In genomic region chr11:116812793-116813529, GRCm38 (mm10) we compare ENCODE assay signal across 8 mouse cellular contexts. TPM values are rescaled to one million over a fixed set of nuclear protein-coding genes. Genes with fewer than 3 reads are reported as not detected.
DNase-seq lines count a peak whose midpoint lies in the region; ATAC-seq lines count a peak whose summit lies in the region.
"Had no signal": no experiment of that assay in that cellular context is flagged by ENCODE, and none has a peak within 500 bp of the region (broad histone marks: within the 10 kb centered on the region; RNA-seq: fewer than 3 reads in every experiment).

No protein-coding gene starts in this region.

- 41% methylated on average over 21 of the region's 21 CpGs for WGBS in forebrain, embryonic 16.5 days

- DNase-seq in testis, postnatal 10 days (ENCODE audit: low spot score) = peak; percentile 76
- no peak for DNase-seq in testis, postnatal 14 days (ENCODE audit: low spot score)
- DNase-seq in kidney, postnatal 25 days = peak; percentile 39 to 71
- peak; percentile 90 for DNase-seq in retina, postnatal 1 day
- no peak for DNase-seq in urinary bladder, adult 18-20 months (ENCODE audit: low spot score in 2 of 2)
- DNase-seq in spleen, postnatal 10 days (ENCODE audit: low spot score in 2 of 2) = no peak

- H3K9ac ChIP-seq in forebrain, embryonic 16.5 days (replicated peaks; ENCODE audit: low read depth, low read length) = peak overlapping the region; percentile 29; the same call in 1 of the 2 replicates

- peaks cover 48% of the 10 kb centered on the region for H3K4me1 ChIP-seq in forebrain, embryonic 16.5 days (replicated peaks; ENCODE audit: control insufficient read depth, insufficient read depth, low read length)

- no peak for ATAC-seq in forebrain, embryonic 16.5 days

- H3K4me2 ChIP-seq in forebrain, embryonic 16.5 days (ENCODE audit: low read length) = no peak overlapping the region

- H3K9me3 ChIP-seq in forebrain, embryonic 16.5 days (ENCODE audit: control insufficient read depth, low read length) = no peaks in the 10 kb centered on the region

- H3K27ac ChIP-seq in forebrain, embryonic 16.5 days (ENCODE audit: low read length) = peak overlapping the region; percentile 23; the same call in 1 of the 2 replicates

- H3K36me3 ChIP-seq in forebrain, embryonic 16.5 days (ENCODE audit: control insufficient read depth, insufficient read depth) = no peaks in the 10 kb centered on the region

- no peaks in the 10 kb centered on the region for H3K27me3 ChIP-seq in forebrain, embryonic 16.5 days (replicated peaks; ENCODE audit: control insufficient read depth, insufficient read depth, low read length)

- H3K4me3 ChIP-seq in forebrain, embryonic 16.5 days (replicated peaks; ENCODE audit: low read length) = no peak overlapping the region

RNA-seq across cellular contexts. Expression of gene Mxra7, which starts 14.9 kb away (rescaled TPM):
- polyA plus RNA-seq in forebrain, embryonic 16.5 days (2015; fragmentation: Nextera tagmentation; extraction: Ambion mirVana) = 6.3 and 7.8 TPM in 2 replicates

RNA-seq across cellular contexts. Expression of gene Mettl23, which starts 30.1 kb away (rescaled TPM):
- polyA plus RNA-seq in forebrain, embryonic 16.5 days (2015; fragmentation: Nextera tagmentation; extraction: Ambion mirVana) = 80.4 and 88.5 TPM in 2 replicates

RNA-seq across cellular contexts. Expression of gene Jmjd6, which starts 30.3 kb away (rescaled TPM):
- polyA plus RNA-seq in forebrain, embryonic 16.5 days (2015; fragmentation: Nextera tagmentation; extraction: Ambion mirVana) = 71.2 and 72.5 TPM in 2 replicates

RNA-seq across cellular contexts. Expression of gene St6galnac1, which starts 37.7 kb away (rescaled TPM):
- not detected in 2 replicates for polyA plus RNA-seq in forebrain, embryonic 16.5 days (2015; fragmentation: Nextera tagmentation; extraction: Ambion mirVana)
- polyA plus RNA-seq: liver, embryonic 16.5 days had no signal

RNA-seq across cellular contexts. Expression of gene Mfsd11, which starts 39.3 kb away (rescaled TPM):
- polyA plus RNA-seq in forebrain, embryonic 16.5 days (2015; fragmentation: Nextera tagmentation; extraction: Ambion mirVana) = 46.3 and 55.8 TPM in 2 replicates

Comparison
In these comparisons a context has a peak if more than half of its experiments do, and no peak if none do; other contexts are left out.
1. DNase-seq: peak in testis, postnatal 10 days (single experiment), kidney, postnatal 25 days (2 of 2) and retina, postnatal 1 day (single experiment); none in testis, postnatal 14 days (single experiment), urinary bladder, adult 18-20 months (0 of 2) and spleen, postnatal 10 days (0 of 2).